Mouse (Mus musculus) small intestine, adult 2 months (tissue): Measurements from ENCODE around the gene Gm20388. TPM values are rescaled to one million over a fixed set of nuclear protein-coding genes. Genes with fewer than 3 reads are reported as not detected.

Source experiments
- H3K27ac ChIP-seq: fragments of 200-500 bp; 2 replicates; pipeline ENCODE4 v1.5.1; 2012; ENCODE audit warnings: low read depth, low read length, control low read depth, inconsistent platforms; ENCODE audit not compliant: insufficient read depth
- H3K27me3 ChIP-seq: fragments of 200-500 bp; 2 replicates; pipeline ENCODE4 v1.6.1; 2012; ENCODE audit warnings: mild to moderate bottlenecking, moderate library complexity, low read length, inconsistent platforms; ENCODE audit not compliant: control insufficient read depth, insufficient read depth
- H3K36me3 ChIP-seq: fragments of 200-500 bp; 2 replicates; pipeline ENCODE4 v1.6.1; 2012; ENCODE audit warnings: mild to moderate bottlenecking, low read length, control low read depth, inconsistent platforms; ENCODE audit not compliant: control insufficient read depth, insufficient read depth
- H3K4me1 ChIP-seq: fragments of 200-500 bp; 2 replicates; pipeline ENCODE4 v1.6.1; 2012; ENCODE audit warnings: low read length, inconsistent platforms, mixed read lengths; ENCODE audit not compliant: control insufficient read depth, insufficient read depth, insufficient read length
- H3K4me3 ChIP-seq: fragments of 200-500 bp; 2 replicates; pipeline ENCODE4 v1.5.1; 2012; ENCODE audit warnings: low read depth, mild to moderate bottlenecking, control low read depth, inconsistent platforms, low read length, moderate library complexity
- CTCF ChIP-seq: fragments of 200-500 bp; IDR thresholded peaks from 2 replicates; pipeline ENCODE4 v1.5.1; 2012; ENCODE audit warnings: low read depth, mild to moderate bottlenecking, control low read depth, inconsistent platforms, low read length, moderate library complexity, mixed read lengths; ENCODE audit not compliant: insufficient replicate concordance, insufficient read length; ENCODE audit errors: extremely low read depth
- POLR2A ChIP-seq: fragments of 200-500 bp; IDR thresholded peaks from 2 replicates; pipeline ENCODE4 v1.6.1; 2012; ENCODE audit warnings: low read depth, mild to moderate bottlenecking, control low read depth, inconsistent platforms, low read length, moderate library complexity
- WGBS: fragments of 180-500 bp; shearing (Covaris S2); methylation state at CpG from one replicate; pipeline ENCODE4 v1.1.7; 2018; 5-methylcytosine and 5-hydroxymethylcytosine counted together
- polyA plus RNA-seq: library from polyadenylated mRNA; depleted of rRNA; stranded (reverse); fragments of >200 nt; gene quantifications from 2 replicates; pipeline ENCODE4 v1.2.3, GENCODE M21; 2012

The Gm20388 gene
- polyA plus RNA-seq, 1 experiment: 37.3 TPM

DNA sequence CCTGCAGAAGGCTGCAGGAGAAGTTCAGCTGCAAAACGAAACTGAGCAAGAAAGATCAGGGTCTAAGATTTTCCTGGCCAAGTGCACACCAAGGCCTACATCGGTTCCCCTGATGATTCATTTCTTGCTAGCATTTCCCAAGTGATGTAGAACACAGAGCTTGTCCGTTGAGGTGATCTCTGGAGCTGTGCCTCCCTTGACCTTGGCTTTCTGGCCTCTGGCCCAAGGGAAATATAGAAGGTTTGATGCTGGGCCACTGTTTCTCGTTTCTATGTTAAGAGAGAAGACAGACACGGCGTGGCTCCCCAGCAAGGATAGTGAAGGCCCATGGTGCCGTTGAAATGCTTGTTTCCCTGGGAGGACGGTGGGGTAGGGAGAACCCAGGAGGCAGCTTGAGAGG, 3857.2 kb downstream of the Gm20388 start:
- no peak for TF ChIP-seq CTCF
- TF ChIP-seq POLR2A: no peak
- WGBS: 80% methylated on average over 8 of the region's 8 CpGs
- no peak overlapping the region for H3K4me3 ChIP-seq
- no peak overlapping the region for H3K27ac ChIP-seq
- H3K4me1 ChIP-seq: peaks cover 10% of the 10 kb centered on the region; the same call in 1 of the 2 replicates
- no peaks in the 10 kb centered on the region for H3K27me3 ChIP-seq
- no peaks in the 10 kb centered on the region for H3K36me3 ChIP-seq

DNA sequence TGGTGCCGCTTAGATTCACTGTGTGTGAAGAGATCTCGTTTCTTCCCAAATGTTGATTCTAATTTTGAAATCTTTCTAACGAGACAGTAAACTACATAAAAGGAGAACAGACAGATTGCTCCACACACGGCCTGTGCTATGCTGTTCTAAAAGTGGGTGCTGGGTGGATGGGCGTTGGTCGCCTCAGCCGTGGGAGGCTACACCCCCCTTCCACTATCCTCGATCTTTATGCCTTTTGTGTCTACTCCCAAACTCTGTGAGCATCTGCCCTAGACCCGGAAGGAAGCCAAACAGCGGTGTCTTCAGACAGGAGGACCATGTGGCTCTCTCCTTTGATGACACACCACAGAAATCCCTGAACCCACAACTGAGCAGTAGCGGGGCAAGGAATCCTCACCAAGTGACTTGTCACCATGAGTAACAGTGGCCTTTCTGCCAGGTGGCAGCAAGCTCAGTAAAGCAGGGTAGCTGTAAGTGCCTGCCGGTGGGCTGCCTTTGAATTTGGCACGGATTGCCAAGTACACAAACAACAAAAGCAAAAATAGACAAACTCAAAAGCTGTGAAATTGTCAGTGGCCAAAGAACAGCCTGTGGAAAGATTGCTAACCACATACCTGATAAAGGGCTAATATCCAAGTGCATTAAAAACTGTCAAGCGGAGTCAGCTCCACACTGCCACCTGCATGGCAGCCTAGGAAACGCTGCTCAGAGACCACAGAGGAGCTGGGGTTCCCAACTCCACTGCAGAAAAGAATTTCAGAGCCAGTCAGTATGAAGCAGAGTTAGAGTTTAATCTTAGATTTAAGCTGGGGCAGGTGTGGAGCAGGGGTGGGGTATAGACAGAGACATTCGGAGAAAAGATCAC, 3858.1 kb downstream of the Gm20388 start:
- H3K27me3 ChIP-seq: no peaks in the 10 kb centered on the region
- no peak overlapping the region for H3K4me3 ChIP-seq
- TF ChIP-seq CTCF: peak; percentile 82; the same call in 1 of the 2 replicates
- no peak for TF ChIP-seq POLR2A
- H3K36me3 ChIP-seq: no peaks in the 10 kb centered on the region
- 62% methylated on average over 16 of the region's 16 CpGs for WGBS
- H3K27ac ChIP-seq: no peak overlapping the region
- H3K4me1 ChIP-seq: peaks cover 6% of the 10 kb centered on the region; the same call in 1 of the 2 replicates

DNA sequence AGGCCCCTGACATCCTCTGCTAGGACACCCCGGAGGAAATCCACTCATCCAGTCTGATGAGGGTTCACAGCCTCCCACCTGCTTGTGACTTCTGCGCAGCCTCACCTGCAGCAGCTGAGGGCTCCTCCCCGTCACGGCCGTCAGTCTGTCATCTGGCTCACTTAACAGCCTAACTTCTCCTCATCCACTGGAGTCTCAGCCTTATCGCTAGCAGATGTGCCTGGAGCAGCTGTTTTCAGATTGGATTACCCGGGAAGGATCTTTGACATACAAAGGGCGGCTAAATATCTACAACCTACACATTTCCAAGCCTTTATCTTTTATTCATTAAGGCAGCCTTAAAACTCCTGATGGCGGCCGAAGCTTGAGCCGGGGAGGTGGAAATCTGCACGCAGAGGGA, 3862.8 kb downstream of the Gm20388 start:
- Histone ChIP-seq H3K27ac (no peak overlapping the region), H3K4me3 (no peak overlapping the region), H3K36me3 (no peaks in the 10 kb centered on the region), H3K4me1 (peaks cover 9% of the 10 kb centered on the region; the same call in 1 of the 2 replicates), H3K27me3 (no peaks in the 10 kb centered on the region)
- no peak for TF ChIP-seq CTCF
- WGBS: 73% methylated on average over 12 of the region's 12 CpGs

DNA sequence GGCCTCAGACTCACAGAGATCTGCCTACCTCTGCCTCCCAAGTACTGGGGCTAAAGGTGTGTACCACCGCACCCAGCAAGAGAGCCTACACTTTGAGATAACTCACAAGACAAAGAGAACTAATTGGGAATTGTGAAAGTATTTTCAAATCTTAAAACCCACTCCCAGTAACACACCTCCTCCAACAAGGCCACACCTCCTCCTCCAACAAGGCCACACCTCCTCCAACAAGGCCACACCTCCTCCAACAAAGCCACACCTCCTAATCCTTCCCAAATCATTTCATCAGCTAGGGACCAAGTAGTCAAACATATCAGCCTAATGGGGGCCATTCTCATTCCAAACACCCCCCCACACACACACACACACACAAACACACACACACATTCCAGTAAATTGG, 3863.8 kb downstream of the Gm20388 start:
- no peak overlapping the region for H3K4me3 ChIP-seq
- H3K36me3 ChIP-seq: no peaks in the 10 kb centered on the region
- H3K4me1 ChIP-seq: peaks cover 7% of the 10 kb centered on the region; the same call in 1 of the 2 replicates
- 100% methylated on average over 1 of the region's 1 CpGs for WGBS
- H3K27ac ChIP-seq: no peak overlapping the region
- TF ChIP-seq CTCF (no peak), POLR2A (no peak)
- H3K27me3 ChIP-seq: no peaks in the 10 kb centered on the region

DNA sequence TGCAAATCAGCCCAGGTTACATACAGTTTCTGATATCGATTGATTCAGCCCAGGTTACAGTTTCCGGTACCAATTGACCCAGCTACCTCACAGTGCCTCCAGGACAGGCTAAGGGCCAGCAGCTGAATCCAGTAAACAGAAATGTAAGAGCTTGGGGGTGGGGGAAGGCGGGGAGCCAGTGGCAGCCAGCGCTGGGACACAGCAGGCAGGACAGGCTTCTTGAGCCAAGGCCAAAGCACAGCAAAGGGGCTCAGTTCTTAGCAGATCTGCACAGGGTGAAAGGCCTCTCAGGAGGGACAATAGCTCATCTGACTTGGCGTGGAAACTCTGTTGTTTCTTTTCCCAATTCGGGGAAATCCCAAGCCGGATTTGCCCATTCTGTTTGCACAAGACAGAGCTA, 3866.7 kb downstream of the Gm20388 start:
- Histone ChIP-seq H3K4me3 (no peak overlapping the region), H3K36me3 (no peaks in the 10 kb centered on the region), H3K27me3 (no peaks in the 10 kb centered on the region), H3K4me1 (peaks cover 12% of the 10 kb centered on the region; the same call in 1 of the 2 replicates), H3K27ac (no peak overlapping the region)
- TF ChIP-seq POLR2A: no peak
- TF ChIP-seq CTCF: no peak
- WGBS: 44% methylated on average over 7 of the region's 7 CpGs

DNA sequence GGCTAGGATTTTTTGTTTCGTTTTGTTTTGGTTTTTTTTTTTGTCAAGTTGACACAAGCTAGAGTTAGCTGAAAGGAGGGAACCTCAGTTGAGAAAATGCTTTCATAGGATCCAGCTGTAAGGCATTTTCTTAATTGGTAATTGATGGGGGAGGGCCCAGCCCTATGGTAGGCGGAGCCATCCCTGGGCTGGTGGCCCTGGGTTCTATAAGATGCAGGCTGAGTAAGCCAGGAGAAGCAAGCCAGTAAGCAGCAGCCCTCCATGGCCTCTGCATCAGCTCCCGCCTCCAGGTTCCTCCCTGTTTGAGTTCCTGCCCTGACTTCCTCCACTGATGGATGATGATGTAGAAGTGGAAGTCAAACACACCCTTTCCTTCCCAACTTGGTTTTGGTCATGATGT, 3869.8 kb downstream of the Gm20388 start:
- Histone ChIP-seq H3K27ac (no peak overlapping the region), H3K36me3 (no peaks in the 10 kb centered on the region), H3K4me1 (peaks cover 12% of the 10 kb centered on the region; the same call in 1 of the 2 replicates), H3K4me3 (no peak overlapping the region), H3K27me3 (no peaks in the 10 kb centered on the region)
- TF ChIP-seq POLR2A (no peak), CTCF (no peak)
- 49% methylated on average over 3 of the region's 3 CpGs for WGBS

DNA sequence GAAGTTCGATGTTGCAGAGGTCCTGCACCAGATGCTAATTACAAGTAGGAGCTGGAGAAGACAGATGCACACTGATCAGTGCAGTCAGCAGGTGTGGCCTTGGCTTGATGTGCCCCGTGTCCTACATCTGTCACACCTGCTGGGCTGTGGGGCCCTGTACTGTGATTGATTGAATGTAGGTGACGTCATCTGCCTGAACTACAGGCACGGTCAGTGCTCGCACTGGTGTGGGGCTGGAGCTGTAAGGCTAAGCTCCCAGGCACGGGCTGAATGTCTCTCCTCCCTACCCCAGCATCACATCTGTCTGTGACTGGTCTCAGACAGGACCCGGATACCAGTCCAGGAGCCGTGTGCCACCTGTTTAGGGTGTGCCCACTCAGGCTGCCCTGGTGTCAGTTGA, 3870.6 kb downstream of the Gm20388 start:
- TF ChIP-seq POLR2A: no peak
- TF ChIP-seq CTCF: no peak
- H3K36me3 ChIP-seq: no peaks in the 10 kb centered on the region
- peaks cover 12% of the 10 kb centered on the region; the same call in 1 of the 2 replicates for H3K4me1 ChIP-seq
- H3K27me3 ChIP-seq: no peaks in the 10 kb centered on the region
- no peak overlapping the region for H3K27ac ChIP-seq
- WGBS: 27% methylated on average over 8 of the region's 8 CpGs
- no peak overlapping the region for H3K4me3 ChIP-seq
